In the genomic region with DNA sequence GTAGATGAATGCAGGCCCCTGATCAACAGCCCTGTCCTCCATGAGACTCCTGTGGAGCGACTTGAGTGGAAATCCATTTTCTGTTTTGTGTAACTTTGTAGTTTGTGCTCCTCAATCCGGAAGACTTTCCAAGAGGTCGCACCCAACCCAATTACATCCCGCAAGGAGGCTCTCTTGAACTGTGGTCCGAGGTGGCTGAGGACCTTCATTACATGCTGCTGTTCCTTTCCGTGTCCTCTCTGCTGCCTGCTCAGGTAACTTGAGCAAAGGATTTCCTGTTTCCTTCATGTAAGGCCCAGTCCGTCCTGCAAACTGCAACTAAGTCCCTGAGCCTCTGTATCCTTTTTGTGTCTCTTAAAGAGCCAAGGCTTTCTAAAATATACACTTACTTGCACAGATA, we compare ENCODE assay signal across 11 mouse cellular contexts. TPM values are rescaled to one million over a fixed set of nuclear protein-coding genes. Genes with fewer than 3 reads are reported as not detected.
DNase-seq lines count a peak whose midpoint lies in the region; ATAC-seq and TF ChIP-seq lines count a peak whose summit lies in the region.
"Had no signal": no experiment of that assay in that cellular context is flagged by ENCODE, and none has a peak within 500 bp of the region (broad histone marks: within the 10 kb centered on the region; RNA-seq: fewer than 3 reads in every experiment).

No protein-coding gene starts in this region.

- peaks cover 16% of the 10 kb centered on the region for H3K4me1 ChIP-seq in heart, embryonic 15.5 days (replicated peaks)
- H3K4me1 ChIP-seq in MEL (ENCODE audit: control insufficient read depth in 1 of 2, insufficient read depth in 2 of 2, low read length in 2 of 2): no peaks in the 10 kb centered on the region
- peaks cover 13% of the 10 kb centered on the region; the same call in 1 of the 2 replicates for H3K4me1 ChIP-seq in hindbrain, embryonic 12.5 days
- H3K4me1 ChIP-seq in midbrain, embryonic 11.5 days (ENCODE audit: control insufficient read depth, insufficient read depth, low read length): peaks cover 3% of the 10 kb centered on the region

- no peak for TF ChIP-seq EP300 in MEL (IDR thresholded peaks at IDR 0.05; ENCODE audit: low read depth in 1 of 2, low read length in 2 of 2)

- TF ChIP-seq CTCF in MEL (IDR thresholded peaks at IDR 0.05 in 2 of 3, conservative IDR thresholded peaks at IDR 0.05 in 1 of 3; ENCODE audit: control insufficient read depth in 1 of 3, insufficient read depth in 1 of 3, low read depth in 2 of 3, low read length in 3 of 3, poor library complexity in 1 of 3, severe bottlenecking in 1 of 3): no peak

- H3K79me2 ChIP-seq in MEL (ENCODE audit: control insufficient read depth, insufficient read depth, low read length, poor library complexity): no peaks in the 10 kb centered on the region; the same call in 1 of the 2 replicates

- no peak; a peak in 1 of 4 replicates for TF ChIP-seq POLR2A in MEL (IDR thresholded peaks at IDR 0.05; ENCODE audit: control insufficient read depth in 1 of 2, insufficient read depth in 1 of 2, low read depth in 1 of 2, low read length in 2 of 2, poor library complexity in 1 of 2)

- peak overlapping the region; percentile 4; the same call in 1 of the 2 replicates for H3K4me3 ChIP-seq in heart, embryonic 15.5 days
- H3K4me3 ChIP-seq in MEL (ENCODE audit: control insufficient read depth in 1 of 2, insufficient read depth in 1 of 2, low read depth in 2 of 2, low read length in 2 of 2): peak overlapping the region; percentile 65 to 72
- no peak overlapping the region for H3K4me3 ChIP-seq in hindbrain, embryonic 12.5 days
- 0 out of 2 replicates have a peak overlapping the region, but pooled peaks have one; percentile 4 for H3K4me3 ChIP-seq in midbrain, embryonic 11.5 days (ENCODE audit: low read depth, low read length)

- TF ChIP-seq RAD21 in MEL (IDR thresholded peaks at IDR 0.05; ENCODE audit: low read depth, low read length): no peak

- no peaks in the 10 kb centered on the region for H3K27me3 ChIP-seq in heart, embryonic 15.5 days
- H3K27me3 ChIP-seq in MEL (ENCODE audit: control insufficient read depth in 1 of 2, insufficient read depth in 2 of 2, low read length in 2 of 2): no peaks in the 10 kb centered on the region
- no peaks in the 10 kb centered on the region for H3K27me3 ChIP-seq in hindbrain, embryonic 12.5 days
- H3K27me3 ChIP-seq in midbrain, embryonic 11.5 days (ENCODE audit: control insufficient read depth, insufficient read depth, low read length): no peaks in the 10 kb centered on the region

- no peak for DNase-seq in heart, postnatal 4 days
- DNase-seq in MEL (ENCODE audit: low read depth, low spot score): peak; percentile 81
- DNase-seq in midbrain, embryonic 11.5 days (ENCODE audit: low spot score, missing footprints): peak; percentile 90
- no peak for DNase-seq in right cerebral cortex, adult 18-20 months
- DNase-seq in layer of hippocampus, adult 8-10 months (ENCODE audit: low spot score in 2 of 2): no peak
- DNase-seq: cerebellum, postnatal 10 days; thymus, postnatal 14 days had no signal

- 23% methylated on average over 7 of the region's 7 CpGs for WGBS in heart, embryonic 15.5 days
- 8% methylated on average over 7 of the region's 7 CpGs for WGBS in hindbrain, embryonic 12.5 days
- 12% methylated on average over 7 of the region's 7 CpGs for WGBS in midbrain, embryonic 11.5 days

- H3K9ac ChIP-seq in heart, embryonic 15.5 days: no peak overlapping the region
- peak overlapping the region; percentile 68 for H3K9ac ChIP-seq in MEL (ENCODE audit: control insufficient read depth, low read depth, low read length, poor library complexity, severe bottlenecking)
- H3K9ac ChIP-seq in hindbrain, embryonic 12.5 days: no peak overlapping the region
- no peak overlapping the region for H3K9ac ChIP-seq in midbrain, embryonic 11.5 days (ENCODE audit: low read length)

- no peaks in the 10 kb centered on the region for H3K9me3 ChIP-seq in heart, embryonic 15.5 days (replicated peaks)
- H3K9me3 ChIP-seq in MEL (replicated peaks; ENCODE audit: insufficient read depth, low read length): no peaks in the 10 kb centered on the region
- no peaks in the 10 kb centered on the region for H3K9me3 ChIP-seq in hindbrain, embryonic 12.5 days (replicated peaks)
- H3K9me3 ChIP-seq in midbrain, embryonic 11.5 days (ENCODE audit: control insufficient read depth, low read length): no peaks in the 10 kb centered on the region

- H3K27ac ChIP-seq in heart, embryonic 15.5 days: no peak overlapping the region
- H3K27ac ChIP-seq in MEL (ENCODE audit: control insufficient read depth, low read depth, low read length): peak overlapping the region; percentile 64
- no peak overlapping the region for H3K27ac ChIP-seq in hindbrain, embryonic 12.5 days
- H3K27ac ChIP-seq in midbrain, embryonic 11.5 days (ENCODE audit: low read depth, low read length): no peak overlapping the region

- peak overlapping the region; percentile 65; the same call in 1 of the 2 replicates for H3K4me2 ChIP-seq in heart, embryonic 15.5 days
- H3K4me2 ChIP-seq in hindbrain, embryonic 12.5 days (replicated peaks): peak overlapping the region; percentile 25
- H3K4me2 ChIP-seq in midbrain, embryonic 11.5 days: peak overlapping the region; percentile 18

- no peak for ATAC-seq in heart, embryonic 15.5 days (replicated peaks; ENCODE audit: insufficient number of reproducible peaks, insufficient read depth, low FRiP score, low read depth)
- no peak for ATAC-seq in hindbrain, embryonic 12.5 days (ENCODE audit: low FRiP score)
- ATAC-seq in midbrain, embryonic 11.5 days (ENCODE audit: low FRiP score): no peak
- no peak for ATAC-seq in megakaryocyte progenitor cell, adult 5-6 weeks (replicated peaks; ENCODE audit: poor library complexity)

- no peaks in the 10 kb centered on the region for H3K36me3 ChIP-seq in heart, embryonic 15.5 days
- H3K36me3 ChIP-seq in MEL (ENCODE audit: control insufficient read depth in 1 of 2, insufficient read depth in 2 of 2, low read length in 2 of 2): no peaks in the 10 kb centered on the region
- H3K36me3 ChIP-seq in hindbrain, embryonic 12.5 days: no peaks in the 10 kb centered on the region
- no peaks in the 10 kb centered on the region for H3K36me3 ChIP-seq in midbrain, embryonic 11.5 days (ENCODE audit: control insufficient read depth, insufficient read depth, low read length)

TF ChIP-seq in MEL, 35 proteins besides CTCF, POLR2A, EP300 and RAD21:
- TF ChIP-seq TBP (IDR thresholded peaks at IDR 0.05; ENCODE audit: low read depth, low read length) (peak; percentile 71; the same call in 1 of the 2 replicates), SIN3A (IDR thresholded peaks at IDR 0.05; ENCODE audit: low read length) (no peak)

RNA-seq across cellular contexts. Expression of a gene that starts 10.8 kb away (rescaled TPM):
- polyA plus RNA-seq in heart, embryonic 15.5 days (2015; fragmentation: Nextera tagmentation; extraction: Ambion mirVana): 8.1 and 8.2 TPM in 2 replicates
- total RNA-seq in heart, postnatal 4 days (2021): 1 to 10 TPM; 5.0 to 5.6 TPM
- 12.5 and 16.2 TPM in 2 replicates for total RNA-seq in MEL (2012; rRNA removed)
- polyA plus RNA-seq in MEL (2012; ENCODE audit: insufficient read depth in 1 of 2, insufficient read length in 2 of 2, low read depth in 1 of 2, low replicate concordance in 2 of 2, missing spikeins in 1 of 2): 10 to 100 TPM in 1 of 2 experiments, not detected in 1; 14.2 TPM
- polyA plus RNA-seq in hindbrain, embryonic 12.5 days (2016; fragmentation: Nextera tagmentation; extraction: Ambion mirVana): 11.6 and 12.0 TPM in 2 replicates
- polyA plus RNA-seq in midbrain, embryonic 11.5 days (2014; fragmentation: Nextera tagmentation; extraction: Ambion mirVana): 14.0 and 14.9 TPM in 2 replicates
- 7.1 and 7.4 TPM in 2 replicates for total RNA-seq in megakaryocyte progenitor cell, adult 5-6 weeks (2015)
- 9.5 and 11.0 TPM in 2 replicates for total RNA-seq in megakaryocyte progenitor cell, adult 5-6 weeks (2017)
- total RNA-seq in layer of hippocampus, adult 8-10 months (2022): 1 to 10 TPM; 8.0 to 9.0 (median 8.7) TPM

RNA-seq across cellular contexts. Expression of a gene that starts 31.3 kb away (rescaled TPM):
- polyA plus RNA-seq in heart, embryonic 15.5 days (2015; fragmentation: Nextera tagmentation; extraction: Ambion mirVana): 0.85 and 1.4 TPM in 2 replicates
- total RNA-seq in heart, postnatal 4 days (2021): under 1 TPM; 0.11 to 0.24 TPM
- total RNA-seq in MEL (2012; rRNA removed): 0.07 TPM in 1 of 2 replicates, not detected in the other
- polyA plus RNA-seq in MEL (2012; ENCODE audit: insufficient read depth in 1 of 2, insufficient read length in 2 of 2, low read depth in 1 of 2, low replicate concordance in 2 of 2, missing spikeins in 1 of 2): under 1 TPM in 1 of 2 experiments, not detected in 1; 0.25 TPM
- 0.12 TPM in 1 of 2 replicates, not detected in the other for polyA plus RNA-seq in hindbrain, embryonic 12.5 days (2016; fragmentation: Nextera tagmentation; extraction: Ambion mirVana)
- polyA plus RNA-seq in midbrain, embryonic 11.5 days (2014; fragmentation: Nextera tagmentation; extraction: Ambion mirVana): not detected in 2 replicates
- not detected in 2 replicates for total RNA-seq in megakaryocyte progenitor cell, adult 5-6 weeks (2015)
- not detected in 2 replicates for total RNA-seq in megakaryocyte progenitor cell, adult 5-6 weeks (2017)
- not detected for total RNA-seq in layer of hippocampus, adult 8-10 months (2022)
- total RNA-seq: layer of hippocampus, postnatal 10 days had no signal

RNA-seq across cellular contexts. Expression of a gene that starts 54.2 kb away (rescaled TPM):
- polyA plus RNA-seq in heart, embryonic 15.5 days (2015; fragmentation: Nextera tagmentation; extraction: Ambion mirVana): 0.31 and 0.41 TPM in 2 replicates
- total RNA-seq in heart, postnatal 4 days (2021): not detected
- not detected in 2 replicates for total RNA-seq in MEL (2012; rRNA removed)
- polyA plus RNA-seq in MEL (2012; ENCODE audit: insufficient read depth in 1 of 2, insufficient read length in 2 of 2, low read depth in 1 of 2, low replicate concordance in 2 of 2, missing spikeins in 1 of 2): not detected
- polyA plus RNA-seq in hindbrain, embryonic 12.5 days (2016; fragmentation: Nextera tagmentation; extraction: Ambion mirVana): 0.34 and 0.43 TPM in 2 replicates
- polyA plus RNA-seq in midbrain, embryonic 11.5 days (2014; fragmentation: Nextera tagmentation; extraction: Ambion mirVana): 0.28 and 0.34 TPM in 2 replicates
- not detected in 2 replicates for total RNA-seq in megakaryocyte progenitor cell, adult 5-6 weeks (2015)
- 0.17 TPM in 1 of 2 replicates, not detected in the other for total RNA-seq in megakaryocyte progenitor cell, adult 5-6 weeks (2017)
- total RNA-seq in layer of hippocampus, adult 8-10 months (2022): 1 to 10 TPM in 2 of 4 experiments, under 1 TPM in 2; 0.80 to 1.9 (median 1.1) TPM

Comparison
In these comparisons a context has a peak if more than half of its experiments do, and no peak if none do; other contexts are left out.
1. DNase-seq: peak in MEL (single experiment) and midbrain, embryonic 11.5 days (single experiment); none in heart, postnatal 4 days (single experiment), right cerebral cortex, adult 18-20 months (single experiment) and layer of hippocampus, adult 8-10 months (0 of 2).
2. Peak in every context shown above with its lines, with median percentiles within 50 percentile points of each other: H3K4me2 ChIP-seq.